Mouse (Mus musculus) hindbrain, embryonic 15.5 days (tissue): ENCODE measurements at regions not wholly inside any gene's neighbourhood (a gene's known extent, or its start where the extent isn't known, plus 50 kb on each side); places are given as distances from the start of the nearest gene placed in this dataset.

Source experiments
- ATAC-seq: fragments of 200-750 bp; cut with Nextera tagmentation; 2 replicates; pipeline ENCODE4 v1.8.0; 2017; ENCODE audit warnings: low read depth, moderate number of reproducible peaks, moderate TSS enrichment; ENCODE audit not compliant: low FRiP score
- H3K27ac ChIP-seq: fragments of 300-500 bp; sonication (generic); replicated peaks from 2 replicates; pipeline ENCODE4 v1.5.1; 2015; ENCODE audit warnings: mild to moderate bottlenecking, inconsistent platforms
- H3K27me3 ChIP-seq: fragments of 300-500 bp; sonication (generic); 2 replicates; pipeline ENCODE4 v1.6.1; 2015; ENCODE audit warnings: control low read depth, inconsistent platforms
- H3K36me3 ChIP-seq: fragments of 300-500 bp; sonication (generic); 2 replicates; pipeline ENCODE4 v1.6.1; 2015; ENCODE audit warnings: control low read depth, inconsistent platforms
- H3K4me1 ChIP-seq: fragments of 300-500 bp; sonication (generic); replicated peaks from 2 replicates; pipeline ENCODE4 v1.6.1; 2015; ENCODE audit warnings: control low read depth, inconsistent platforms
- H3K4me2 ChIP-seq: fragments of 300-500 bp; sonication (generic); 2 replicates; pipeline ENCODE4 v1.6.1; 2015; ENCODE audit warnings: moderate library complexity, mild to moderate bottlenecking, inconsistent platforms
- H3K4me3 ChIP-seq: fragments of 300-500 bp; sonication (generic); 2 replicates; pipeline ENCODE4 v1.5.1; 2015; ENCODE audit warnings: mild to moderate bottlenecking, inconsistent platforms
- H3K9ac ChIP-seq: fragments of 300-500 bp; sonication (generic); 2 replicates; pipeline ENCODE4 v1.6.1; 2015; ENCODE audit warnings: inconsistent platforms
- H3K9me3 ChIP-seq: fragments of 300-500 bp; sonication (generic); 2 replicates; pipeline ENCODE4 v1.6.1; 2016; ENCODE audit warnings: control low read depth, inconsistent platforms
- WGBS: fragments of 180-500 bp; shearing (Covaris S2); methylation state at CpG from one replicate; pipeline ENCODE4 v1.1.7; 2015; 5-methylcytosine and 5-hydroxymethylcytosine counted together

GRCm38 (mm10) chr14:106190721-106191120 is 84.7 kb downstream of the Trim52 start:
- no peaks in the 10 kb centered on the region for H3K9me3 ChIP-seq
- H3K27me3 ChIP-seq, result no peaks in the 10 kb centered on the region
- no peak overlapping the region for H3K4me2 ChIP-seq
- H3K27ac ChIP-seq, result no peak overlapping the region
- no peak overlapping the region for H3K9ac ChIP-seq
- no peaks in the 10 kb centered on the region for H3K4me1 ChIP-seq
- H3K36me3 ChIP-seq, result no peaks in the 10 kb centered on the region
- H3K4me3 ChIP-seq, result no peak overlapping the region
- WGBS, result 57% methylated on average over 4 of the region's 4 CpGs
- ATAC-seq, result no peak

- WGBS, result 83% methylated on average over 2 of the region's 2 CpGs
- no peak overlapping the region for H3K27ac ChIP-seq
- H3K9ac ChIP-seq, result no peak overlapping the region
- ATAC-seq, result no peak
- H3K4me2 ChIP-seq, result no peak overlapping the region
- no peaks in the 10 kb centered on the region for H3K36me3 ChIP-seq
- no peaks in the 10 kb centered on the region for H3K27me3 ChIP-seq
- no peaks in the 10 kb centered on the region for H3K4me1 ChIP-seq
- no peak overlapping the region for H3K4me3 ChIP-seq
- no peaks in the 10 kb centered on the region for H3K9me3 ChIP-seq
Measured at GRCm38 (mm10) chr14:106193583-106193982, 87.6 kb downstream of the Trim52 start.

GRCm38 (mm10) chr14:106194104-106194503 is 88.1 kb downstream of the Trim52 start:
- Histone ChIP-seq H3K36me3 (no peaks in the 10 kb centered on the region), H3K9ac (no peak overlapping the region), H3K4me1 (no peaks in the 10 kb centered on the region), H3K4me3 (no peak overlapping the region), H3K27ac (no peak overlapping the region), H3K27me3 (no peaks in the 10 kb centered on the region), H3K4me2 (no peak overlapping the region), H3K9me3 (no peaks in the 10 kb centered on the region)
- 71% methylated on average over 1 of the region's 1 CpGs for WGBS
- no peak for ATAC-seq

GRCm38 (mm10) chr14:106197826-106198225 is 91.8 kb downstream of the Trim52 start:
- Histone ChIP-seq H3K9ac (no peak overlapping the region), H3K4me1 (no peaks in the 10 kb centered on the region), H3K4me2 (no peak overlapping the region), H3K27me3 (no peaks in the 10 kb centered on the region), H3K27ac (no peak overlapping the region), H3K36me3 (no peaks in the 10 kb centered on the region), H3K9me3 (no peaks in the 10 kb centered on the region), H3K4me3 (no peak overlapping the region)
- 74% methylated on average over 1 of the region's 1 CpGs for WGBS
- no peak for ATAC-seq

- Histone ChIP-seq H3K4me1 (no peaks in the 10 kb centered on the region), H3K9ac (no peak overlapping the region), H3K4me3 (no peak overlapping the region), H3K27me3 (no peaks in the 10 kb centered on the region), H3K36me3 (no peaks in the 10 kb centered on the region), H3K4me2 (no peak overlapping the region), H3K27ac (no peak overlapping the region), H3K9me3 (no peaks in the 10 kb centered on the region)
- WGBS, result 90% methylated on average over 2 of the region's 2 CpGs
- ATAC-seq, result no peak
Measured at GRCm38 (mm10) chr14:106199109-106199508, 93.1 kb downstream of the Trim52 start.

GRCm38 (mm10) chr14:106199536-106200319 is 93.7 kb downstream of the Trim52 start:
- Histone ChIP-seq H3K9me3 (no peaks in the 10 kb centered on the region), H3K4me3 (no peak overlapping the region)
- WGBS, result 57% methylated on average over 1 of the region's 1 CpGs

GRCm38 (mm10) chr14:106211062-106211461 is 105.1 kb downstream of the Trim52 start:
- ATAC-seq, result no peak
- no peak overlapping the region for H3K9ac ChIP-seq
- no peaks in the 10 kb centered on the region for H3K36me3 ChIP-seq
- H3K27ac ChIP-seq, result no peak overlapping the region
- WGBS, result 84% methylated on average over 2 of the region's 2 CpGs
- no peaks in the 10 kb centered on the region for H3K27me3 ChIP-seq
- H3K9me3 ChIP-seq, result no peaks in the 10 kb centered on the region
- no peaks in the 10 kb centered on the region for H3K4me1 ChIP-seq
- no peak overlapping the region for H3K4me2 ChIP-seq
- H3K4me3 ChIP-seq, result no peak overlapping the region

More at GRCm38 (mm10) chr14:106199536-106200319, 93.7 kb downstream of the Trim52 start:
- no peak overlapping the region for H3K4me2 ChIP-seq
- no peak for ATAC-seq
- no peak overlapping the region for H3K9ac ChIP-seq
- H3K27me3 ChIP-seq, result no peaks in the 10 kb centered on the region
- H3K36me3 ChIP-seq, result no peaks in the 10 kb centered on the region
- H3K27ac ChIP-seq, result no peak overlapping the region
- no peaks in the 10 kb centered on the region for H3K4me1 ChIP-seq

- no peak overlapping the region for H3K4me2 ChIP-seq
- H3K9ac ChIP-seq, result no peak overlapping the region
- no peak overlapping the region for H3K27ac ChIP-seq
- no peak for ATAC-seq
- H3K4me1 ChIP-seq, result no peaks in the 10 kb centered on the region
- 87% methylated on average over 3 of the region's 3 CpGs for WGBS
- H3K9me3 ChIP-seq, result no peaks in the 10 kb centered on the region
- H3K4me3 ChIP-seq, result no peak overlapping the region
- no peaks in the 10 kb centered on the region for H3K27me3 ChIP-seq
- no peaks in the 10 kb centered on the region for H3K36me3 ChIP-seq
Measured at GRCm38 (mm10) chr14:106217681-106218080, 111.7 kb downstream of the Trim52 start.

GRCm38 (mm10) chr14:106219293-106219797 is 113.3 kb downstream of the Trim52 start:
- Histone ChIP-seq H3K9me3 (no peaks in the 10 kb centered on the region), H3K36me3 (no peaks in the 10 kb centered on the region), H3K27ac (no peak overlapping the region), H3K4me3 (no peak overlapping the region), H3K27me3 (no peaks in the 10 kb centered on the region), H3K4me2 (no peak overlapping the region), H3K9ac (no peak overlapping the region), H3K4me1 (no peaks in the 10 kb centered on the region)
- ATAC-seq, result no peak
- 87% methylated on average over 5 of the region's 5 CpGs for WGBS

- no peak for ATAC-seq
- Histone ChIP-seq H3K4me2 (no peak overlapping the region), H3K36me3 (no peaks in the 10 kb centered on the region), H3K4me1 (no peaks in the 10 kb centered on the region), H3K9ac (no peak overlapping the region), H3K9me3 (no peaks in the 10 kb centered on the region), H3K4me3 (no peak overlapping the region), H3K27ac (no peak overlapping the region), H3K27me3 (no peaks in the 10 kb centered on the region)
- 76% methylated on average over 1 of the region's 1 CpGs for WGBS
Measured at GRCm38 (mm10) chr14:106225401-106225800, 119.4 kb downstream of the Trim52 start.

- Histone ChIP-seq H3K4me1 (no peaks in the 10 kb centered on the region), H3K4me2 (no peak overlapping the region), H3K9ac (no peak overlapping the region), H3K9me3 (no peaks in the 10 kb centered on the region), H3K27me3 (no peaks in the 10 kb centered on the region), H3K36me3 (no peaks in the 10 kb centered on the region), H3K4me3 (no peak overlapping the region), H3K27ac (no peak overlapping the region)
- WGBS, result 88% methylated on average over 5 of the region's 5 CpGs
- no peak for ATAC-seq
Measured at GRCm38 (mm10) chr14:106241721-106242405, 135.9 kb downstream of the Trim52 start.

- WGBS, result 70% methylated on average over 4 of the region's 4 CpGs
- Histone ChIP-seq H3K36me3 (no peaks in the 10 kb centered on the region), H3K9me3 (no peaks in the 10 kb centered on the region), H3K4me2 (no peak overlapping the region), H3K27ac (no peak overlapping the region), H3K4me3 (no peak overlapping the region), H3K27me3 (no peaks in the 10 kb centered on the region), H3K4me1 (no peaks in the 10 kb centered on the region), H3K9ac (no peak overlapping the region)
- no peak for ATAC-seq
Measured at GRCm38 (mm10) chr14:106259396-106260108, 153.6 kb downstream of the Trim52 start.
